Mouse (Mus musculus) lung, postnatal 25 days (tissue): ENCODE measurements at regions not wholly inside any gene's neighbourhood (a gene's known extent, or its start where the extent isn't known, plus 50 kb on each side); places are given as distances from the start of the nearest gene placed in this dataset.
"Not testable (repeated sequence)": the region's sequence is repeated elsewhere in the genome, so short reads cannot be mapped to it uniquely, and the experiment has no call there.

Experiments used
- DNase-seq: peaks from one replicate; pipeline ENCODE4 v3.0.0; 2022; ENCODE audit warnings: low spot score

DNA sequence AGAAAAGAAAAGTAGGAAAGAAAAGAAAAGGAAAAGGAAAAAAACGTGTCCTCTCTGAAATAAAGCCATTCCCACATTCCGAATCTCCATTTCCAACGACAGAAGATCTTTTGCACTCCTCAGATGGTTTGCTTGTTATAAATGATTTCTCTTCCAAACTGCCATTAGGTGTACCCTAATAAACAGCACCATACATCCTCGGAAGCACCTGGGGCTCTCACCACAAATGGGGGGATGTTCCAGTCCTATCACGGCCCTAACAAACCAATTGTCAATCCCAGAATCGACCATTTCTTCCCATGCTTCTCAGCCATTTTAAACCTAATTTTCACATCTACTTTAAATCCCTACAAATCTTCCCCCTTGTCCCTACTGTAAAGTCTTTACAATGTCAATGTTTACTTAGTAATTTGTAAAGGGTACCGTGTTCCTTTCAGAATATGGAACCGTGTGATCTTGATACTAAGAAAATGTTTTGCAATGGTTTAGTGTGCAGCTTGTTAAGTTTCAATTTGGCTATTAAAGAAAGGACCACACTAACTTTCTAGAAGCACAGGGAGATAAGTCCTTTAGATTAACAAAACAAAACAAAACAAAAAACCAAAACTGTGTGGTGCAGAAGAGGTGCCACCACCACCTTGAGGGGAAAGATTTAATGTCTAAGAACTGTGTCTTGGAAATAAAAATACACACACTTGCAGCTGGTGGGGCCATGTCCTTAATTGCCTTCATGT lies 66.6 kb upstream of the Chd2 start:
- DNase-seq = no peak

GRCm38 (mm10) chr7:73607450-73608005 lies 65.9 kb upstream of the Chd2 start:
- DNase-seq = no peak

DNA sequence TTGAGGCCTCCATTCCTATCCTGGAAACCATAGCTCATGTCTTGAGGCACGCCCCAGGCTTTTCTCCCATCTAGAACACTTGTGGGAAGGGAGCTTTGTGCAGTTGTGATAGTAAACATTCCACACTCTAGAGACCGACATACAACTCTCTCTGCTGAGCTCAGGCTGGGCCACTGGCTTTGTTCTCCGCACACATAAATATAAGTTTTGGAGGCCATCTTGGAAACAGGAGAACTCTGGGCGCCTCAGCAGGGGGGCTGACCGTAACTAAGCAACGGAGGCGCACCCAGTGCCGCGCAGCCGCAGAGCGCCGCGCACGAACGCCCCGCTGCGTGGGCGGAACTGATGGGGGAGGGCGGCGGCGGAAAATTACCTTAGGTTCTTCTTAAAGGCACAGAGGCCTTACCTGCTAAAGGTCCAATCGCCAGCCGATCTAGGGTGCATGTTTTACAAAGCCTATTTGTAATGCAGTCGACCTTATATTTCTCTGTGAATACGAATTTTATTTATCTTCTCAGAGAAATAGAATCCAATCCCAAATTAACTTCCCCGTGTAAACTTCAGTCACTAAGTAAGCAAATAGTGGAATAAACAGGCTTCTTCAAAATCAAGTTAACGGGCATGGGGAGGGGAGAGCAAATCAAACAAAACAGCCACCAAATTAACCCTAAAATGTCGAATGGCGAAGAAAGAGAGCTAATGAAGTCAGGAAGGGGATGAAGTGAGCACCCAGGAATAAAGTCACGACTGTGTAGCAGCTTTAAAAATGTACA lies 65.2 kb upstream of the Chd2 start:
- peak; percentile 95 for DNase-seq

DNA sequence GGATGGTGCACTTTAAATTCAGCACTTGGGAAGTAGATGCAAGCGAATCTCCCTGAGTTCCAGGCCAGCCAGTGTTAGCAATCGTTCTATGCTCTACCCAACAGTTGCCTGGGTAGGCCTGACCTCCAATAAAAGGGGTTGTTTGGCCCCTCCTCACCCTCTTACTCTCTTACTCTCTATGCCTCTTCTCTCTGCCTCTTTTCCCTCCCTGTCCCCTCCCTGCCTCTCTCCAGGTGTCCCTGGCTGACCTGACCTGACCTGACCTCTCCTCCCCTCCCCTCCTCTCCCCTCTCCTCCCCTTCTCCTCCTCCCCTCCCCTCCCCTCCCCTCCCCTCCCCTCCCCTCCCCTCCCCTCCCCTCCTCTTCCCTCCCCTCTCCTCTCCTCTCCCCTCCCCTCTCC lies 63.0 kb upstream of the Chd2 start:
- DNase-seq = no peak

DNA sequence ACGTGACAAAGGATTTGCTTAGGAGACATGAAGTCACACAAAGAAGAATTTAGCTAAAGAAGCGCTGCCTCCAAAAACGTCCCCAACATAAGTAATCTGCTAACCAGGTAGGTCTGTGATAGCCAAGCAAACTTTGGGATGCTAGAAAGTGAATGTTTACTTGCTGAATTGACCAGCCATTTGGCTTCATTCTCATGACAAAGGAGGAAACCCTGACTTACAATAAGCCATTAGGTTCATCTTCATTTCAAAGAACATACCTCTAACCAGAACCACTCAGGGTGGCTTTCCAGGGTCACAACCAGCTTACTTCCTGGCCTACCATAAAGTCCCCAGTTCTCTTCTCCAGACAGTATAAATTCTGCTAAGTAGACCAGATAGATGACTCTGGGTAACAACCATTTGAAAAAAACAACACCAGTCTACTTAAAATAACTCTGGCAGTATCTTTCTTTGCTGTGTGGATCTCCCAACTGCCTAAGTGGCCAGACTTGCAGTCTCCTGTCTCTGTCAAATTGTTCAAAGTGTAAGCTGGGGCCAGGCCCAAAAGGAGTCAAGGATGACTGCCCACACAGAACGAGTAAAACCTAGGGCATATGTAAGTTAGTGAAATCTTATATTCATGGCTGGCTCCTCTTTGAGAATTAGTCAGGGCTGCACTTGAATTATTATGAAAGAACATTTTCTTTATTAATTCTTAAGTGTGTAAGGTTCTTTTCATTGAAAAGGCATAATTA lies 61.4 kb upstream of the Chd2 start:
- no peak for DNase-seq

- no peak for DNase-seq
Observed at GRCm38 (mm10) chr7:73601336-73601735, 59.7 kb upstream of the Chd2 start.

- no peak for DNase-seq
Observed at GRCm38 (mm10) chr7:73600776-73601175, 59.1 kb upstream of the Chd2 start.

GRCm38 (mm10) chr7:73600003-73600385 lies 58.4 kb upstream of the Chd2 start:
- not testable (repeated sequence) for DNase-seq

DNA sequence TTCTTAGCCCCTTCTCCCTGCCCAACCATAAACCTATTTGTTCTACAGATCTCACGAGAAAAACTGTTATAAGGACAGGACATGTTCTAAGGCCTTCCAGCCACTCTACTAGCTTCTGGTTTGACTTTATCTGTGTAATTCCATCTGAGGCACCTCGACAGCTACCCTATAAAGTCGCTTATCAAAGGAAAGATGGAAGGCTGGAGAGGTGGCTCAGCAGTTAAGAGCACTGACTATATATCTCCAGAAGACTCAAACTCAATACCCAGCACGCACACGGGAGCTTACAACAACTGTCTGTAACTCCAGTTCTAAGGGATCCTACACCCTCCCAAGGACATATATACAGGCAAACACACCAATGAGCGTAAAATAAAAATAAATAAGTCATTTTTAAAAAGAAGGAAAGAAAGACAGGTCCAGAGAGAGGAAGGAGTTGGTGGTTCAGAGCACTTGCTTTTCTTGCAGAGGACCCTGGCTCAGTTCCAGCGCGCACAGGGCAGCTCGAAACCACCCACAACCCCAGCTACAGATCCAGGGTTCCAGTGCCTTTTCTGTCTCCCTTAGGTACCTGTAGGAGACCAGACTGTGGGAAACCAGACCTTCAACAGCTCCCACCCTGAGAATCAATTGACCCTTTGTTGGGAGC lies 57.8 kb upstream of the Chd2 start:
- no peak for DNase-seq

GRCm38 (mm10) chr7:73597968-73598367 lies 56.3 kb upstream of the Chd2 start:
- no peak for DNase-seq

DNA sequence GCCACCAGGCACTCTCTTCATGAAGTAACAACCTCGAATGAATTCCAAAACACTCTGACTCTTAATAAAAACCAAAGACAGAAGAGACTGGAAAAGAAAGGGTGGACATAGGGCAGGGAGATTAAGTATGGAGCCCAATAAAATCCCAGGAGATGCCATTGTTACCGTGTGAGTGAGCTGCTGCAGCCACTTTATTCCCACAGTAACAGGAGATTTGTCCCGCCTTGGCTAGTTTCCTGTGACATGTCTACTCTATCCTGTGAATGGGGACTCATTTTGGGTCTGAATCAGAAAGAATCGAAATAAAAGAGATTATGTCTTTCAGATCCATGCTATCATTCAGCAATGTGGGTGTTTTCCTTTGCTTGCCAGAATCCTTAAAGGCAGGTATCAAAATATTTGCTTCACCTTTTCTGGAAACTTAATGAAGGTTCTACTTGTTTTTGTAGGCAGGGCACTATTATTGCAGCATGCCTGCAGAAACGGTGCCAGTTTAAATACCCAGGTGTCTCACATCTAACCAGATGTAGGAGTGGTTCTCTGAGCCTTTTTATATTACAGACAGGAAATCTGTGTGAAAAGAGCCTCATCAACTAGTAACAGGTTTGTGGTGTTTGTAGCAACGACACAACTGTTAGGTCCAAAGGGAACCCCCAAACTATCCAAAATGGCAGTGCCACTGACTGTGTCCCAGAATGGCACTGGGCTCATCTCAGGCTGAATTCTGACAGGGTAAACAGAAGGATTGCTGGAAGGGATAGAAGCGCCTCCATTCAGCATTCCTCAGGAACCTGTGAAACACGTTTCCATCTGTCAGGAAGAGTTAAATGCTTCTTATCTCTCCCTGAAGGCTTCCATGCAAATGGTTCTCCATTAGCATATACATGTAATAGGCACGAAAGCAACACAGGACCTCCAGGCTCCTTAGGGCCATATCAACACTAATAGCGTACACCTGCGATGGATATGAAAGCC lies 55.5 kb upstream of the Chd2 start:
- DNase-seq = no peak

DNA sequence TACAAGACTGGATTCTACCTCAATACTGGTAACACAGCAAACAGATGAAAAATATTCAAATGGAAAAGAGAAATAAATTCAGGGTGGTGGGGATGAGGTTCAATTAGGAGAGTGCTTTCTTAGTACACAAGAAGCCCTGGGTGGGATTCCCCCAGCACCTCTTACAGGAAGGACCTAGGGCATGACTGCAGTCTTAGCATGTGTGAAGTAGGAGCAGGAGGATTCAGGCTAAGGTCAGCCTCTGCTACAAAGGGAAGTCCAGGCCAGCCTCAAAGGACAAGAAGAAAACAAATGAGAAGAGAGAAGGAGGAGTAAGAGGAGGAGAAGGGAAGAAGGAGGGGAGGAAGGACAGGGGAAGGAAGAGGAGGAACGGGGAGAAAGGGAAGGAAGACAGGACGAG lies 54.8 kb upstream of the Chd2 start:
- DNase-seq = no peak

DNA sequence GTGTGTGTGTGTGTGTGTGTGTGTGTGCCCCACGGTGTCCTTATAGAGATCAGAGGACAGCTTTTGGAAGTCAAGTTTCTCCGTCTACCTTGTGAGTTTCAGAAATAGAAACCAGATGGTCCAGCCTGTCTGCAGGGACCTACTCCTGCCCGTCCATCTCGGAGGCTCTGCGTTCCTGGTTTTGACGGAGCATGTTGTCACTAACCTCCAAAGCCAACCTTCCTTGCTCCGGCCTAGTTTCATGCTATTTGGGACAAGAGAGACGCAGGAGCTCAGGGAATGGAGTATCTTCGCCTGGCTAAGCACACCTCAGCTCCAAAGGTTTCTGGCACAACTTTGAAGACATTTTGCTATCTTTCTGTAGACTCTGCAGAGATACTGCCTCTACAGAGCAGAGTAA lies 54.2 kb upstream of the Chd2 start:
- DNase-seq = no peak

DNA sequence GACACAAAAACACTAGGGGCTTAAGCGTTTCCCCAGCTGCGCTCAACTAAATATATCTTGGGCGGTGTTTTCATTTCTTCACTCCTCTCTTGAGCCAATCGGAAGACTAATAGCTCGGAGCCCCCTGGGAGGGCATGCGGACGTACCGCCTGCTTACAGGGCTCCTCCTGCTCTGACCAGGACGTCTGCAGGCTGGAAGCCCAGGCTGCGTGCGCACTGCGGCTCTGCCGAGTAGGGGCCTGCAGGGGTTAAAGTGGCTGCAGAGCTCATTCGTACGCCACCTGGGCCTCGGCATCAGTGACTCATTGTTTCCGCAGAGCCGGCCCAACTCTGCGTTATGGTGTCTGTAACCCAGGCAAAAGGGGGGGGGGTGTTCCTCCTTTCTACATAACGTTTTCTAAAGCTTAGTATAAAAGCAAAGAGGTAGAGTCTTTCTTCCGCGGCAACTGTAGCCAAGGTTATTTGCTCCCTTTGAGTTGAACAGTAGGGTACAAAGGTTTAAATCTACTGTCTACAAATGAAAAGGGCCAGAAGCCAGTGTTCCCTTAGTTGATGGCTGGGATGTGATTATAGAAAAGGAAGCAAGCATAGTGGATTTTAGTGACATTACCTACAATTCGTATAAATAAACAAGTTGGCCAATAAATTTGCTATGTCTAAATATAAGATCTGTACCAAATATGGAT lies 53.7 kb upstream of the Chd2 start:
- DNase-seq = peak; percentile 94

DNA sequence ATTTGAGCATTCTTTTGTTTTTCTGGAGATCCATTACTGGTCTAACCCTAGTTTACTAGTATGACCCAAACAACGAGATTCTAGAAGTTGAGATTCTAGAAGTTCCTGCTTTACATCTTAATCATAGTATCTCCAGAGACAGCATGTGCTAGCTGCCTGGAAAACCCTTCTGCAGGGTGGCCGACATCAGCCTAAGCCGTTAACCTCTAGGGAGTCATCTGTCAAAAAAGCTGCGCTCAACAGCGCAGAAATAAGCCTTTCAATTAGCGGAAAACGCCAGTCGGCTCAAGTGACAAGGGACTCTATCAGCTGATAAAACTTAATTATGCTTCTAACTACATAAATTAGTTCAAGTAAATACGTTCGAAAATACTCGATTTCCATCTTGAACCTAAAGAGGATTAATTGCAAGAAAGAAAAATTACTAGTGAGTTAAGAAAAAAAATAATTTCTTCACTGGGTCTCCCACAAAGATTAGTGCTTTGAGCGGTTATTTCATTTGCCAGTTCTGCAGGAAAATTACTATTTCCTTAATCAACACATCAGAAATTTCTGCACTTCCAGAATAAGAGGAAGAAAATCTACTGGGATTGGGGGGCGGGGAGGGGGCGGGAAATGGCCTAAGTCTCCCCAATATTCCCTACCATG lies 53.0 kb upstream of the Chd2 start:
- DNase-seq = no peak

- no peak for DNase-seq
Observed at GRCm38 (mm10) chr7:73593645-73594385, 52.2 kb upstream of the Chd2 start.

GRCm38 (mm10) chr7:73592857-73593256 lies 51.2 kb upstream of the Chd2 start:
- no peak for DNase-seq
